ENCODE assay signal across 11 mouse cellular contexts in genomic region chr1:79449943-79450342, GRCm38 (mm10). TPM values are rescaled to one million over a fixed set of nuclear protein-coding genes. Genes with fewer than 3 reads are reported as not detected.
DNase-seq lines count a peak whose midpoint lies in the region; ATAC-seq and TF ChIP-seq lines count a peak whose summit lies in the region.
"Had no signal": no experiment of that assay in that cellular context is flagged by ENCODE, and none has a peak within 500 bp of the region (broad histone marks: within the 10 kb centered on the region; RNA-seq: fewer than 3 reads in every experiment).

No protein-coding gene starts in this region.

- TF ChIP-seq CTCF in layer of hippocampus, adult 2 months (conservative IDR thresholded peaks at IDR 0.05) = no peak
- no peak for TF ChIP-seq CTCF in olfactory bulb, adult 2 months (IDR thresholded peaks at IDR 0.05; ENCODE audit: insufficient read depth, low read depth, low read length)

- H3K4me1 ChIP-seq in limb, embryonic 10.5 days = 0 out of 2 replicates have a peak, but pooled peaks cover 5% of the 10 kb centered on the region
- peaks cover 5% of the 10 kb centered on the region for H3K4me1 ChIP-seq in olfactory bulb, adult 2 months (ENCODE audit: control insufficient read depth, insufficient read depth, low read length)

- H3K27ac ChIP-seq in layer of hippocampus, adult 2 months = peak overlapping the region; percentile 67
- H3K27ac ChIP-seq in limb, embryonic 10.5 days = no peak overlapping the region
- peak overlapping the region; percentile 76 for H3K27ac ChIP-seq in olfactory bulb, adult 2 months (ENCODE audit: insufficient read depth, low read depth, low read length)

- H3K36me3 ChIP-seq in limb, embryonic 10.5 days = no peaks in the 10 kb centered on the region

- peak overlapping the region; percentile 52 for H3K4me3 ChIP-seq in layer of hippocampus, adult 2 months
- H3K4me3 ChIP-seq in limb, embryonic 10.5 days = peak overlapping the region; percentile 22; the same call in 1 of the 2 replicates
- peak overlapping the region; percentile 34 for H3K4me3 ChIP-seq in olfactory bulb, adult 2 months (ENCODE audit: insufficient read depth, low read depth, low read length)

- 0 out of 2 replicates have a peak, but pooled peaks have one; percentile 11 for ATAC-seq in cerebellum, adult (ENCODE audit: insufficient number of reproducible peaks, low FRiP score, low TSS enrichment)

- DNase-seq in cerebellum, postnatal 14 days = no peak
- DNase-seq in layer of hippocampus, adult 2 months (ENCODE audit: low spot score in 2 of 2) = no peak
- no peak for DNase-seq in layer of hippocampus, adult 9-11 months
- no peak for DNase-seq in limb, embryonic 10.5 days (ENCODE audit: low spot score)
- DNase-seq in adrenal gland, postnatal 25 days = no peak
- DNase-seq in cerebellum, adult 9-11 months = no peak

- WGBS in limb, embryonic 10.5 days = 22% methylated on average over 6 of the region's 6 CpGs
- WGBS in olfactory bulb, adult 2 months = 15% methylated on average over 6 of the region's 6 CpGs

- no peaks in the 10 kb centered on the region for H3K9me3 ChIP-seq in limb, embryonic 10.5 days (replicated peaks)

- TF ChIP-seq POLR2A in olfactory bulb, adult 2 months (IDR thresholded peaks at IDR 0.05; ENCODE audit: insufficient read depth, low read depth, low read length) = no peak

- 0 out of 2 replicates have a peak, but pooled peaks cover 3% of the 10 kb centered on the region for H3K27me3 ChIP-seq in limb, embryonic 10.5 days (ENCODE audit: low read depth, poor library complexity, severe bottlenecking)

RNA-seq across cellular contexts. Expression of gene Scg2, which starts 10.0 kb away (rescaled TPM):
- total RNA-seq in layer of hippocampus, adult 2 months (2021) = 100 to 1,000 TPM; 181 to 183 TPM
- polyA plus RNA-seq in limb, embryonic 10.5 days (2016; fragmentation: Nextera tagmentation; extraction: Ambion mirVana) = 0.06 and 0.16 TPM in 2 replicates
- polyA plus RNA-seq in olfactory bulb, adult 2 months (2012; ENCODE audit: insufficient read depth, insufficient read length, low replicate concordance, missing spikeins) = 264 TPM in 1 of 2 replicates, not detected in the other
- 636 and 745 TPM in 2 replicates for total RNA-seq in adrenal gland, postnatal 25 days (2021)
- total RNA-seq: heart, postnatal 25 days; neutrophil, adult 5-6 weeks had no signal
- polyA plus RNA-seq: spleen, adult 2 months had no signal
